Mouse (Mus musculus): ENCODE measurements around the gene Mecom.

- TF ChIP-seq CTCF (IDR thresholded peaks at IDR 0.05; ENCODE audit: control insufficient read depth, insufficient read depth, insufficient replicate concordance, low read depth, low read length) = no peak
- TF ChIP-seq POLR2A (IDR thresholded peaks at IDR 0.05; ENCODE audit: control insufficient read depth, low read depth, low read length) = no peak
Measured at GRCm38 (mm10) chr3:30588865-30589264, 41.1 kb upstream of the Mecom start.
